Mouse (Mus musculus) fat pad, adult 2 months (tissue): Measurements from ENCODE around the gene Klhl29.

ENCODE experiments used
- DNase-seq: peaks from one replicate; pipeline ENCODE4 v3.0.0-alpha.2; 2011; ENCODE audit warnings: low read depth, low spot score; ENCODE audit errors: extremely low read depth

The Klhl29 gene

DNA sequence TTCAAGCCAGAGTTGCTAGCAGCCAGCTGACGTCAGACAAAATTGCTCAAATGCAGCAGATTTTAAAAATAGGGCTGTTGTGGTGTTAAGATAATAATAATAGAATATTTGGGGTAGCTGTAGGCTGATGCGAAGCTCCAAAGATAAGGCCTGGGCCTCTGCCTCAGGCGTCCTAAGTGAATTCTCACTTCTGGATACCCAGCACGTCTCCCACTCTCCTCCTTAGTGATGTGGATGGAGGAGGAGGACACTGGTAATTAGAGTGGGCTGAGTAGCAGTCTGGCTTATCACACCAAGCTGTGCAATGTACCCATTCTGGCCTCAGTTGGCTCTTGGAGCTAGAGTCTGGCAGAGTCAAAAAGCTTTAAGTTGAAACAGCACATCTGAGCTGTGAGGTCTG is 118.3 kb downstream of the Klhl29 start:
- DNase-seq, result no peak

DNA sequence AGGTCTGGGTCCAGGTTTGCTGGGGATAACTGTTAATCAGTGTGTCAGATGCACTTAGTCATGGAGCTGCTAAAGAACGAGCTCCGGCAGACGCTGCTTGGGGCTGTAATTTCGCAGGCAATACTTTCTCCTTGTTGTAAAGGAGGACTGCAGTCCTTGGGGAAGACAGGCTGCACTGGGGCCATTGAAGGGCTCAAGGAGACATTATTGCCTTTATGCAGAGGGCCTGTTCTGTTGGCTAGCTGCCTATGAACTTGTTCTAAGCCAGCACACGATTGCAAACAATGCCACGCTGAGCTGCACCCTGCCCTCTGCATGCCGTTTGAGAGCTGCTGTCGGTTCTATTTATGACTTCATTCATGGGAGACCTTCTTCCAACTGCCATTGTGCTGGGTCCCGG is 120.4 kb downstream of the Klhl29 start:
- no peak for DNase-seq

DNA sequence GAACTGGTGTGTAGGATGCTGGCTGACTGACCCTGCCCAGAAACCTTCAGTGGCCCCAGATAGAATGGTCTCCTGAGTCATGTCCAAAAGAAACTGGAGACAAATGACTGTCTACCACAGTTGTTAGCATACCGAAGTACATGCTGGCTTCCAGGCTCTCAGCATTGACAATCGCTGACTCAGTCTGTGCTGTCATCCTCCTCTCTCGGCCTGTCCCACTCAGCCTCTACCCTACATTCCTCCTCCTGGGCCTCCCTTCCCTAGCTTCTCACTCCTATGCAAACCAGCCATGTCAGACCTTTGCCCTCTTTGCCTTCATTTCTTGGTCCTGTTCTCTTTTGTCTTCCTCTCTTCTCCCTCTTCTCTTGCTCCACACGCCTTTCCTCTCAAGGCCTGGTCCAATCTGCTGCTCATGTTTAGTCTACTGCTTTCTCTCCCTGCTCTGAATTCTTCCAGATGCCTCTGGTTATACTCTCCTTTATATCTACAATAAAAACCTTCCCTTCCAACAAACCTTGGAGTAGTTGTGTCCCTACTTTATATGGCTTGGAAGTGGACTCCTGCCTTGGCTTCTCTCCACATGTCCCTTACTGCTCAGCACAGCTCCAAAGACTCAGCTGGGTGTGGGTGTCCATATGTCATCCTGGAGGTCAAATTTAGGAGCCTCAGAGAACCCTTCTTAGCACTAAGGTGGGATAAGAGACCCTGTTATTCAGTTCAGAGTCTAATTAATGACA is 121.1 kb downstream of the Klhl29 start:
- no peak for DNase-seq

DNA sequence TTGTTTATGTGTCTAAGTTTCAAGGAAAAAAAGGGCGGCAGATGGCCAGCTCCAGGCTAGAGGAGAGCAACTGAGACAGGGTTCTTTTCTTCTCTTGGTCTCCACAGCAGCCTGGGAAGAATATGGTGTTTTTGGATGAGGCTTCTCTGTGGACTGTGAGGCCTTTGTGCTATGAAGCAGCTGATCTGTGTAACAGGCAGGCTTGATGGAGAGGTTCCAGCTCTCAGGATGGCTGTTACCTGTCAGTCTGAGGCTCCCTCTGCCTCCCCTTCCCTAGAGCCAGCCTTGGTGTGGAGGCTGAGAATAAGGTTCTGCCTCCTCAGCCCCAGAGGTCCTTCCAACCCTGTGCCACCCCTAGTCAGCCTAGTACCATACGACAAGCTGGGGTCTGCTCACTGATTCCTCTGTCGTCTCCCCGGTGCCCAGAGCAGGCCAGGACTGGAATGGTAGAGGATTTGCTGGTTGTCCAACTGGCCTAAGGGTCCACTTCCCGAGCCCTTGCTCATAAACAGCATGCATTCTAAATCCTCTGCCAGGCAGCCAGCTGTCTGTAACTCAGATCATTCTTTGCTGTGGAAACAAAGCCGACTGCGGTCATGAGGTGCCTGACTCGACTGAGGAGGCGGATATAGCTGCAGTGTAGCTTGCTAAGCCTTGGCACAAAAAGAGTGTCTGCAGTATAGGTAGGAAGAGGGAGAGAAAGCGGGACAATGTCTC is 122.0 kb downstream of the Klhl29 start:
- DNase-seq, result no peak

DNA sequence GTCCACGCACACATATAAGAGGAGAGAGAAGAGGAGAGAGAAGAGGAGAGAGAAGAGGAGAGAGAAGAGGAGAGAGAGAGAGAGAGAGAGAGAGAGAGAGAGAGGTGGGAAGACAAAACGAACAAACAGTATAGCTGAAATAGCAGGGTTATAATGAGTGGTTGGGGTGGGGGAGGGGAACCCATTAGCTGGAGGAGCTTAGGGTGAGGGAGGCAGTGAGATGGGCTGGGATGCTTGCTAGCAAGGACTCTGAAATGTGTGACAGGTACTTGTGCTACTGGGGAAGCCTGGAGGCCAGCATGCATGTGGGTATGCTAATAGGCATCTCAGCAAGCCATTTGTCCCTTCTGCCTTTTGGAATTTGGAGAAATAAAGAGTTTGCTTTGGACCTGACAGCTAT is 122.9 kb downstream of the Klhl29 start:
- DNase-seq, result no peak

DNA sequence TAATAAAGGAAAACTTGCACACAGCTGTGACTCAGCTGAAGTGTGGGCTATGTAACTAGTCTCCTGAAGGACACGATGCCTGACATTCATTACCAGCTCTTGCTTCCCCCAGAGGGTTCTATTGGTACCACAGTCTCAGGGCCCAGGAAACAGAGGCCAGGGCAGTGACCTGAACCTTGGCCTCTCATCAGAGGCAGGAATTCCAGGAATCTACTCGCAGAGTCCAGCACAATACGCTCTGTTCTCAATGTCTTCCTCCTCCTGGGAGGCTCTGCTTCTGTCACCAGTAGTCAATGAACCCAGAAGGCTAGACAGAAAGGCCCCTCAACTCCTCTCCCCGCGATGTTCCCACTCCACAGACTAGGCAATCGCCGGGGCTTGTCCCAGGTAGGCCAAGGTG is 125.4 kb downstream of the Klhl29 start:
- no peak for DNase-seq

DNA sequence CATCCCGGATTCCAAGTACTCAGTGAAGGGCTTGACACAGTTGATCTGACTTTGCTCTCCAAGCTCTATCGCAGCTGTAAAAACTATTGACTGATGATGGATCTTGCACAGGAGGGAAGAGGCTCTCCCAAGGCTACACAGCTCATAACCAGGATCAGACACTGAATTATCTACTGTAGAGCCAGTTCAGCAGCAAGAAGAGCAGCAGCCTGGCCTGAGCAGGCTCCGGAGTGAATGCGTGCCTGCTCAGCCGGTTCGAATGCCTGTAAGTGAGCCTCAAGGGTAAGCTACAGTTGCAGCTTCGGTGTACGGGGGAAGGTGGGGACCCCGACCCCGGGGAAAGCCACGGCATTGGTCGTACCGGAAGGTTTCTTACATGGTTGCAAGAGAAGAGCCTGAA is 126.4 kb downstream of the Klhl29 start:
- no peak for DNase-seq

DNA sequence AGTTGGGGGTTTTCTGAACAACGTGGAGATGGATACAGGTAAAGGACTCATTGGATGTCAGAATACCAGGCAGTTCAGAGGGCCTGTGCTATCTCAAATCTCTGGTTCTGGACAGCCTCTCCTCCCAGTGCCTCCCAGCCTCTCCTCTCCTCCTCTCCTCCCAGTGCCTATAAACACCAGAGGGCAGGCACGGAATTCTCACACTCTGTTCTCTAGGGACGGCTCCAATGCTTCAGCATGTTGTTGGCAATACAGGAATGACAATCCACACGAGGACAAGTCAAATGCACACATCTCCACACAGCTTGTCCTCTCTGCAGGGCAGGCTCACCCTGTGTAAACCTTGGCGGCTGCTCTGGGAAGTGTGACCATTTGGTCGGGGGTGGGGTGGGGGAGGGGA is 128.0 kb downstream of the Klhl29 start:
- DNase-seq, result no peak

DNA sequence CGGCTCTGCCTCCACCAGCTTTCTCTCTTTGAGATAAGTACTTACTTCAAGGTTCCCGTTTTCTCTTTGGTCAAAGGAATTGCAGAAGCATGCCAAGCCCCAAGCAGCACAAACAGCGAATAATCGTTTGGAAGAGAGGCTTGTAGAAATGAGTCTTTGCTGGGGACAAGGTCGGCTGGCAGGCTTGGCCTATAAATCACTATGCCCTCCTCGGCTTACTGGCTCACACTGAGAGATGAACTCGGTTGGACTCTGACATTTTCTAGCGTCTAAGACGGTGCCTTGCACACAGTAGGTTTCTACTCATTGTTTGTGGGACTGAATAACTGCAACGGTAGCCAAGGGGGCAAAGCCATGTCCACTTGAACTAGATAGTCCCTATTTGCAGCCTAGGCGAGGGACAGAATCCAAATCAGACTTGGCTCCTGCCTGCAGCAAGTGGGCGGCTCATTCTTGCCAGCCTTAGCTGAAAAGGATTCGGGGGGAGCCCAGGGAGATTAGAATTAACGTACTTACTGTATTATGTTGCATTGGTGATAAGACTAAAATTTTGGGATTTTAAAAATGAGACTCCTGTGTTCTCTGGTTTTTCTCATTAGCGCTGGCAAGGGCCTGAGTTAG is 128.7 kb downstream of the Klhl29 start:
- no peak for DNase-seq

DNA sequence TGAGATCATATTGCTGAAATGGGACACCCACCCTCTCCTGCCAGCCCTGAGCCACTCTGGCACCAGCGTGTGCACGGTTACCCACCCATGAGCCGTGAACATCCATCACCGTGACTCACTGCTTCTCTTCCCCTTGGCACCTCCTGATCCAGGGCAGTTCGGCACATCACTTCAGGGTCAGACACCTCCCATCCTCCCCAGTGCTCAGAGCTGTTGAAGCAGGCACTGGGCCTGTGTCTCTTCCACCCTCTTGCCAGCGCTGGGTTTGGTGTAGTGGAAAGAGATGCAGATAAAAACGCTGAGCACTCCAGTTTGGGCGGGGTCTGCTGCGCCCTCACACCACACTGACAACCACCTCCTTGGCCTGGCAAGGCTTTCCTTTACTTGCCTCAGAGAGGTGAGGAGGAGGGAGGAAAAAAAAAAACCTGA is 129.3 kb downstream of the Klhl29 start:
- no peak for DNase-seq

DNA sequence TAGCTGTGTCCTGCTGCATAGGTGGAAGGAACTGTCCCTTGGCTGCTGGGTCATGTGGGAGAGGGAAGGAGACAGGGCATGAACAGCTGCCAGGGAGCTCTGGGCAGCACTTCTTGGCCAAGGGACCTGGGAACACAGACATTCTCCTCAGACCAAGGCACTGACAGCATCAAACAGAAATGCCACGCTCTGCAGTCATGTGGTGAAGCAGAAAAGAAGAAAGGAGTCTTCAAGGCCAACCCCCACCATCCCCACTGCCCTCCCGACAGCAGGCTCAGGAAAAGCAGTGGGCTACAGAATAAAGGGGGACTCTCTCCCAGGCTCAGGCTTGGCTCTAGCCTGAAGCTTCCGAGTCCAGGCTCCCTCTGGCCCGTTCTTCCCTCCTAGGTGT is 130.3 kb downstream of the Klhl29 start:
- no peak for DNase-seq

DNA sequence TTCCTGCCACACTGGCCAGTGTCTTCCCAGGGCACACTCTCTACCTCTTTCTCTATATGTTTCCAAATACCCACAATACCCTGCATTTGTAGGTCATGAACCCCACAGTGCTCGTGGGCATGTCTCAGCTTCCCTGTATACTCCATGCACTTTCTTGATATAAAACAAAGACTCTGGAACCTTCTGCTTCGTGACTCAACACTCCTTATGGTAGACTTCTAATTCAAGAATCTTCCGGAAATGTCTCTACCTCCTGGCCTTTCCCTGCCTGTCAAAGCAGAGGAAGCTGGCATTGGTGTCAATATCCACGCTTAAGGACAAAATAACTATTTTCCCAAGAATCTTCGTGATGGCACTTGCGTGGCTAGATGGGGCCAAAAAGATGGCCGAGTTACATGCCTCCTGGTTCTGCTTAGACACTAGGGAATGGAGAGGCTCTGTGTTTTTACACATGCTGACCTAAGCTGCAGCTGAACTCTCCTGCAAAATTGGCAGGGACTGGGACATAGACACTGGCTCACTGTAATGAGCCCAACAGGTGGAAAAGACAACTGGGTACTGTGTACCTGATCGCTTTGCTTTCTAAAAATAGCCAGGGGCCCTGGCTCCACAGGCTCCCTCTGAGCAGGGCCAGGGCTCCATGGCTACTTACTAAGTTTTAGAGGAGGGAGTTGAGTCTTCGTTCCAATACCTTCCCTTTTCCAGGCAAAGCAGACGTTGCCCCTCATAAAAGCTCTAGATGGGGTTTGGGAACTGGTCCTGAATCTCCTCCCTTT is 130.9 kb downstream of the Klhl29 start:
- DNase-seq, result no peak

DNA sequence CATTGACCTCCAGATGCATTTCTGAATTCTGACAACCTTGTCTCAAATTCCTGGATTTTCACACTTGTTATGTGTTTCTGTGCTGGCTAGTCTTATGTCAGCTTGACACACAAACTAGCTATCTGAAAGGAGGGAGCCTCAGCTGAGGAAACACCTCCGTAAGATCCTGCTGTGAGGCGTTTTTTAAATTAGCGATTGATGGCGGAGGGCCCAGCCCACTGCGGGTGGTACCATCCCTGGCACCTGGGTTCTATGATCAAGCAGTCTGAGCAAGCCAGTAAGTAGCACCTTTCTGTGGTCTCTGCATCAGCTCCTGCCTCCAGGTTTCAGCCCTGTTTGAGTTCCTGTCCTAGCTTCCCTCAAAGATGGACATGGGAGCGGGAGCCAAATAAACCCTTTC is 131.6 kb downstream of the Klhl29 start:
- no peak for DNase-seq

DNA sequence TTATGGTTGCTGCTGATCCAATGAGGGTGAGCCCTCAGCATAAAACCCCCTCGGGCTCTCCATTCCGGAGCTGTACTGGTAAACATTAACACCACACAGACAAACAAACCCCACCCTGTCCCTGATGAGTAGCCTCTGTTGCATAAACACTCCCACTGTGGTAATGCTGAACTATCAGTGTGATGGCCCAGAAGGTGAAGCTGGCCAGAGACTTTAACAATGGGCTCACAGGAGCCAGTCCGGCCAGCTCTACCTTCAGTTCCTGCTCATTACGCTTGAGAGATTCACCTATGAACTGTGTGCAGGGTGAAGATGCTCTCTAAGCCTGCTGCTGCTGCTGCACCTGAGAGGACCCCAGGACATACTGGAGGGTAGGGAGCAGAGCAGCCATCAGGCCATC is 132.0 kb downstream of the Klhl29 start:
- no peak for DNase-seq

DNA sequence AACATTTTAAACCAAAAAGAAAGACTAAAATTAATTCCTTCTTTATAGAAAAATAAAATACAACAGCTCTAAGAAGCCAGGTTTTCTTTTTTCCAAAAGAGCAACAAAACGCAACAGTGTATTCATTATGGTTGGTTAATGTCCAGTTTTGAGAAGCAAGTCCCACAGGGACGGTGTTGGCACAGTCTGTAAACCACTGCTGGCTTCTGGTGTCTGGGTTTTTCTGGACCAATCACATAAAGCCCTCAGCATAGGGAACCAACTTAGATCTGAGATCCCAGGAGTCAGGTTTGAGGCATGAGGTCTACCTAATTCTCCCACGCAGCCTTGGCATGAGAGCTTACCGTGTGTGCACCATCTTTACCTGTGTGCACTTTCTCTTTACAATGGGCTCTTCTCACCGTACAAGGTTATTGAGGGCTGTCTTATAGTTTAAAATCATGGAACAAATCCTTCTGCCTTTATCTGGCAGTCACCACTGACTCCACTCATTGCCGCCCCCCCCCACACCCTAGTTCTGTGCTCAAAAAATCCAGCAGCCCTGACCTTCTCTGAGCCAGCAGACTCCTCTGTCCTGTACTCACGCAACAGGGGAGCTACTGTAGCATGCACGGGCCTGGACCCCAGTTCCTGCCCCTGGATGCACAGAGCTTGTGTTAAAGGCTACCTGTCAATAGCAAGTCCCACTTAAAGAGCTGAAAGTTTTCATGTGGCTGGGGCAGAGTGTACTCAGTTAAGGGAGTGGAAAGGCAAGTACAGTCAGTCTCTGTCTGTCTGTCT is 132.7 kb downstream of the Klhl29 start:
- no peak for DNase-seq

DNA sequence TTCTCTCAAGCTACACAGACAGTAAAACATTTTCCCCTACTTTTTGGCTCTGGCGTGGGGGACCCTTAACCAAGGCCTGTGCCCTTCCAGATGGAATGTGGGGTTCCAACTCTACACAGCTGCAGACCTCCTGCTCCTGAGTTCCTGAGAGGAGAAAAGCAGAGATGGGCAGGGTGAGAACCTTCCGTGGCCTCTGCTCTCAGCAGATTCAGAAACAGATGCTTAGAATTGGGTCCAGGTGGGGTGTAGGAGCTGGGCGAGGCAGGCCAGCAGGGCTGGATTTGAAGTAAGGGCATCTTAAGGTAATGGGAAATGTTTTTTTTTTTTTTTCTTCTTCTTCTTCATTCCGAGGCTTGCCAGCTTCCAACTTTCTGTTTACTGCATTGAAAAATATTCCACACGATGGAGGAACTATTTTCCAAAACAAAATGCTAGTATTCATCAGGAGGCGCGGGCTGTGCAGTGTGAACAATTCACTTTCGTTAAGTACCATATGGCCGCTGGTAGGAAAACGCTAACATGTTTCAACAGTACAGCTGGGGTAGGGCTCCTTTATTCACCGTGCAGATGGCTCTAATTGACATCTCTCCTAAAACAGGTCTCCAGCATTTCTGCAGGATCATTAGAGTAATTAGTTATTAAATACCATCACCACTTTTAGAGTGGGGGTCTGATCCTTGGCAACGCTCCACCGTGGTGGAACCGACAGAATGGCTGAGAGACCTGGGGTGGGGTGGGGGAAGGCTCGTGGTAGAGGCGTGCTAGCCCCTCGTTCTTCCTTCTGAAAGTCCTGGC is 135.8 kb downstream of the Klhl29 start:
- DNase-seq, result no peak

DNA sequence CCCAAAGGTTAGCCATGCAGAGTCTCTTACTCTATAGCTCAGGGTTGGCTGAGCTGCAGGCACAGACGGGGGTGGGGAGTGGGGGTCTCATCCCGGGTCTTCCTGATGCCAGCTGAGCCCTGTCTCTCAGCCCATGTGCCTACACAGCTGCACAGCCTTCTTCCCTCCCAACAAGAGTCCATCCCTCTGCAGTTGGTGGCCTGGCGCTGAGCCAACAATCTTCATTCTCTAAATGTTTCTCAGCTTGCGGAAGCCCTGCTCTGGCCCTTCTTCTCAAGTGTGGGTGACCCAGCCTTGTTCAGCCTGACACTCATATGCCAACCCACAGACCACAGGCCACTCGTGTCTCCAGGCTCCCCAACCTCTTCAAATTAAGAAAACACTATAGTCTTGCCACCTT is 138.4 kb downstream of the Klhl29 start:
- DNase-seq, result no peak

DNA sequence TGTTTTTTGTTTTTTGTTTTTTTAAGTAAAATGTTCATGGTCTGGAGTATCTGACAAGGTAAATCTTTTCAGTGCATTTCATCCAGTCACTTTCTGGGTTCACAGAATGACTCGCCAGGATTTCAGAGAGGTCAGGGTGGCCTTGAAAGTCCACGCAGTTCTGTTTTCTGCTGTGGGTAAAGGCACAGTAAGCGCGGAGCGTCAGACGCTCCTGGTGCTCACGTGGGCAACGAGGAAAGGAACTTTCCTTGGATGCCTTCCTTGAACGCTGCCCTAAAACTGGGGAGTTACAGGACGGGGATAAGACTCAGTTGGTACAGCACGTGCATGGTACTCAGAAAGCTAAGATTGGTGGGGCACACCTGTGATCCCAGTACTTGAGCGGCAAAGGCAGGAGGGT is 139.9 kb downstream of the Klhl29 start:
- DNase-seq, result no peak

DNA sequence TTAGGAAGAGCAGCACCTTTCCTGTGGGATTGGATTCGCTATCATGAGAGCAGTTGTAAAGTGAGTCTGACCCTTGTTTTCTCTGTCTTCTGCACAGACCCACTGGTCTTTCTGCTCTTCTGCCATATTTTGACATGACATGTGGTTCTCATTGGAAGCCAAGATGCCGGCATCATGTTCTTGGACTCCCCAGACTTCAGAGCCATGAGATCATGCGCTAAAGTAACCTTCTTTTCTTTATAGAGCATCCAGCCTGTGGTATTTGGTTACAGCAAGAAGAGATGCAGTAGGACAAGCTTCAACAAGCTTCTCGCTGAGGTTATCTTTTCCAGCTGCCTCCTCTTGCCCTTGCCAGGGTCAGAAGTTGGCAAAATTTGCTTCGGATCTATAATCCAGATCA is 145.0 kb downstream of the Klhl29 start:
- DNase-seq, result no peak
